Mouse (Mus musculus) limb, embryonic 12.5 days (tissue): Measurements from ENCODE around the gene Hrh1. TPM values are rescaled to one million over a fixed set of nuclear protein-coding genes. Genes with fewer than 3 reads are reported as not detected.

Source experiments
- ATAC-seq: fragments of 200-750 bp; cut with Nextera tagmentation; 2 replicates; pipeline ENCODE4 v1.8.0; 2017; ENCODE audit warnings: low read depth, moderate TSS enrichment; ENCODE audit not compliant: insufficient number of reproducible peaks, insufficient read depth, low FRiP score, low TSS enrichment
- H3K27ac ChIP-seq: fragments of 300-500 bp; sonication (generic); 2 replicates; pipeline ENCODE4 v1.5.1; 2016; ENCODE audit warnings: mild to moderate bottlenecking, moderate library complexity
- H3K27me3 ChIP-seq: fragments of 300-500 bp; sonication (generic); 2 replicates; pipeline ENCODE4 v1.6.1; 2016; ENCODE audit warnings: mild to moderate bottlenecking, moderate library complexity
- H3K36me3 ChIP-seq: fragments of 300-500 bp; sonication (generic); 2 replicates; pipeline ENCODE4 v1.6.1; 2016; ENCODE audit warnings: mild to moderate bottlenecking, moderate library complexity
- H3K4me1 ChIP-seq: fragments of 300-500 bp; sonication (generic); replicated peaks from 2 replicates; pipeline ENCODE4 v1.6.1; 2016
- H3K4me2 ChIP-seq: fragments of 300-500 bp; sonication (generic); 2 replicates; pipeline ENCODE4 v1.6.1; 2016; ENCODE audit warnings: mild to moderate bottlenecking, moderate library complexity
- H3K4me3 ChIP-seq: fragments of 300-500 bp; sonication (generic); replicated peaks from 2 replicates; pipeline ENCODE4 v1.5.1; 2016; ENCODE audit warnings: mild to moderate bottlenecking
- H3K9ac ChIP-seq: fragments of 300-500 bp; sonication (generic); replicated peaks from 2 replicates; pipeline ENCODE4 v1.6.1; 2016; ENCODE audit warnings: mild to moderate bottlenecking, moderate library complexity
- H3K9me3 ChIP-seq: fragments of 300-500 bp; sonication (generic); 2 replicates; pipeline ENCODE4 v1.6.1; 2016; ENCODE audit warnings: mild to moderate bottlenecking, moderate library complexity
- WGBS: fragments of 180-500 bp; shearing (Covaris S2); methylation state at CpG from one replicate; pipeline ENCODE4 v1.1.7; 2016; 5-methylcytosine and 5-hydroxymethylcytosine counted together
- polyA plus RNA-seq: library from polyadenylated mRNA; unstranded; fragments of >200 nt; fragmentation: Nextera tagmentation; extraction: Ambion mirVana; gene quantifications from 2 replicates; pipeline ENCODE4 v1.2.1, GENCODE M21; 2016

Gene Hrh1
- 0.11 TPM in 1 of 2 replicates, not detected in the other for polyA plus RNA-seq

- H3K4me1 ChIP-seq, result peaks cover 9% of the 10 kb centered on the region
- ATAC-seq, result no peak
- peaks cover 89% of the 10 kb centered on the region for H3K27me3 ChIP-seq
- H3K4me3 ChIP-seq, result peak within 1 kb of the TSS; percentile 55
- no peaks in the 10 kb centered on the region for H3K36me3 ChIP-seq
- no peak within 1 kb of the TSS for H3K27ac ChIP-seq
- H3K9me3 ChIP-seq, result peaks cover 8% of the 10 kb centered on the region
- H3K9ac ChIP-seq, result peak within 1 kb of the TSS; percentile 54
- under 1% methylated on average over 52 of the region's 56 CpGs for WGBS
- H3K4me2 ChIP-seq, result peak within 1 kb of the TSS; percentile 97
Measured at GRCm38 (mm10) chr6:114397691-114398217, at the start of gene Hrh1. Hrh1 (plus strand) TSS chr6:114397936.

- Histone ChIP-seq H3K4me1 (no peaks in the 10 kb centered on the region), H3K4me2 (no peak overlapping the region), H3K27ac (no peak overlapping the region), H3K9ac (no peak overlapping the region), H3K36me3 (no peaks in the 10 kb centered on the region), H3K27me3 (no peaks in the 10 kb centered on the region), H3K4me3 (no peak overlapping the region), H3K9me3 (no peaks in the 10 kb centered on the region)
- WGBS, result 76% methylated on average over 4 of the region's 4 CpGs
- ATAC-seq, result no peak
Measured at GRCm38 (mm10) chr6:114354635-114355034, 43.1 kb upstream of the Hrh1 start.

- H3K4me1 ChIP-seq, result no peaks in the 10 kb centered on the region
- H3K27ac ChIP-seq, result no peak overlapping the region
- 76% methylated on average over 3 of the region's 3 CpGs for WGBS
- ATAC-seq, result no peak
- no peaks in the 10 kb centered on the region for H3K36me3 ChIP-seq
- no peak overlapping the region for H3K9ac ChIP-seq
- no peaks in the 10 kb centered on the region for H3K27me3 ChIP-seq
- no peak overlapping the region for H3K4me3 ChIP-seq
- H3K9me3 ChIP-seq, result no peaks in the 10 kb centered on the region
- no peak overlapping the region for H3K4me2 ChIP-seq
Measured at GRCm38 (mm10) chr6:114358171-114358570, 39.6 kb upstream of the Hrh1 start.

DNA sequence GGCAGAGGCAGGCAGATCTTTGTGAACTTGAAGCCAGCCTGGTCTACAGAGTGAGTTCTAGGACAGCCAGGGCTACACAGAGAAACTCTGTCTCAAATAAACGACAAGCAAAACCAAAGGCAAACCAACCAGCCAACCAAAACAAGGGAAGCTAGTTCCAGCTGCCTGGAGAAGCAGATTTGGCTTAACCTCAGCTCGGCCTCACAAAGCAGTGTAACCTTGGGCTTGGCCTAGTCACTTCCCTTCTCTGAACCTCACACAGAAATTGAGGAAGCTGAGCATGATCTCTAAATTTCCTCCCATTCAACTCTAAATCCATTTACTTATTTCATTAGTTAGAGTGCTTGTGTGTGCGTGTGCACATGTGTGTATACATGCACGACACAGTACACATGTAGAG is 35.4 kb upstream of the Hrh1 start:
- Histone ChIP-seq H3K36me3 (no peaks in the 10 kb centered on the region), H3K4me2 (no peak overlapping the region), H3K9me3 (no peaks in the 10 kb centered on the region), H3K9ac (no peak overlapping the region), H3K4me1 (no peaks in the 10 kb centered on the region), H3K27ac (no peak overlapping the region), H3K27me3 (no peaks in the 10 kb centered on the region; the same call in 1 of the 2 replicates), H3K4me3 (no peak overlapping the region)
- WGBS, result 79% methylated on average over 4 of the region's 4 CpGs
- no peak for ATAC-seq

- Histone ChIP-seq H3K27ac (no peak overlapping the region), H3K27me3 (peaks cover under 1% of the 10 kb centered on the region), H3K36me3 (no peaks in the 10 kb centered on the region), H3K4me2 (no peak overlapping the region), H3K4me1 (no peaks in the 10 kb centered on the region), H3K9ac (no peak overlapping the region), H3K9me3 (no peaks in the 10 kb centered on the region), H3K4me3 (no peak overlapping the region)
- no peak for ATAC-seq
- 85% methylated on average over 8 of the region's 8 CpGs for WGBS
Measured at GRCm38 (mm10) chr6:114363740-114364139, 34.0 kb upstream of the Hrh1 start.

- Histone ChIP-seq H3K4me3 (no peak overlapping the region), H3K36me3 (no peaks in the 10 kb centered on the region), H3K27me3 (peaks cover 5% of the 10 kb centered on the region), H3K9ac (no peak overlapping the region), H3K4me2 (no peak overlapping the region), H3K4me1 (no peaks in the 10 kb centered on the region), H3K27ac (no peak overlapping the region), H3K9me3 (no peaks in the 10 kb centered on the region)
- no peak for ATAC-seq
- 75% methylated on average over 5 of the region's 5 CpGs for WGBS
Measured at GRCm38 (mm10) chr6:114364734-114365133, 33.0 kb upstream of the Hrh1 start.

GRCm38 (mm10) chr6:114366191-114366590 is 31.5 kb upstream of the Hrh1 start:
- ATAC-seq, result no peak
- Histone ChIP-seq H3K4me3 (no peak overlapping the region), H3K36me3 (no peaks in the 10 kb centered on the region), H3K27ac (no peak overlapping the region), H3K27me3 (peaks cover 5% of the 10 kb centered on the region), H3K4me1 (no peaks in the 10 kb centered on the region), H3K9ac (no peak overlapping the region), H3K9me3 (no peaks in the 10 kb centered on the region), H3K4me2 (no peak overlapping the region)
- WGBS, result 63% methylated on average over 5 of the region's 5 CpGs

- 62% methylated on average over 6 of the region's 6 CpGs for WGBS
- H3K4me1 ChIP-seq, result no peaks in the 10 kb centered on the region
- H3K4me2 ChIP-seq, result no peak overlapping the region
- H3K27ac ChIP-seq, result no peak overlapping the region
- no peak overlapping the region for H3K9ac ChIP-seq
- H3K36me3 ChIP-seq, result no peaks in the 10 kb centered on the region
- H3K4me3 ChIP-seq, result no peak overlapping the region
- no peak for ATAC-seq
- no peaks in the 10 kb centered on the region for H3K9me3 ChIP-seq
- H3K27me3 ChIP-seq, result peaks cover 9% of the 10 kb centered on the region
Measured at GRCm38 (mm10) chr6:114367681-114368080, 30.1 kb upstream of the Hrh1 start.

- Histone ChIP-seq H3K36me3 (no peaks in the 10 kb centered on the region), H3K4me2 (no peak overlapping the region), H3K9ac (no peak overlapping the region), H3K4me3 (no peak overlapping the region), H3K9me3 (no peaks in the 10 kb centered on the region), H3K27ac (no peak overlapping the region), H3K27me3 (peaks cover 9% of the 10 kb centered on the region), H3K4me1 (no peaks in the 10 kb centered on the region)
- no peak for ATAC-seq
- WGBS, result 79% methylated on average over 6 of the region's 6 CpGs
Measured at GRCm38 (mm10) chr6:114368196-114368595, 29.5 kb upstream of the Hrh1 start.

DNA sequence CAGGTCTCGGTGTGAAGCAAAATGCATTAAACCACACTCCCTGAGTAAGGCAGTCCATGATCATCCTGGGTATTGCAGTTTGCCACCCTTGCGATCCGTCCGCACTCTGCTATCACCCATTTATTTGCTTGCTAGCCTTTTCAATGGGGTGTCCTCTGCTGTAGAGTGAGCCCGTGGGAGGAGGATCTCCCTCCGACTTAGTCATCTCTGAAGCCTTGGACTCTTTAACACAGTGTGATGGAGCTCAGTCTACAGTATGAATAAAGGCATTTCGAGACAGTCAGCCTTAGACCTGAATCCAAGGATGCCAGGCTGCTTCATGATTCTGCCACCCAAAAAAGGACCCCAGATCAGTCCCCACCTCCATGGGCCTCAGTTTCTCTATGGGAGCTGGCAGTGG is 25.0 kb upstream of the Hrh1 start:
- H3K36me3 ChIP-seq, result no peaks in the 10 kb centered on the region
- H3K27ac ChIP-seq, result no peak overlapping the region
- no peak overlapping the region for H3K4me2 ChIP-seq
- no peak overlapping the region for H3K9ac ChIP-seq
- WGBS, result 90% methylated on average over 7 of the region's 7 CpGs
- no peak overlapping the region for H3K4me3 ChIP-seq
- peaks cover 11% of the 10 kb centered on the region for H3K27me3 ChIP-seq
- H3K4me1 ChIP-seq, result no peaks in the 10 kb centered on the region
- no peak for ATAC-seq
- no peaks in the 10 kb centered on the region; the same call in 1 of the 2 replicates for H3K9me3 ChIP-seq

DNA sequence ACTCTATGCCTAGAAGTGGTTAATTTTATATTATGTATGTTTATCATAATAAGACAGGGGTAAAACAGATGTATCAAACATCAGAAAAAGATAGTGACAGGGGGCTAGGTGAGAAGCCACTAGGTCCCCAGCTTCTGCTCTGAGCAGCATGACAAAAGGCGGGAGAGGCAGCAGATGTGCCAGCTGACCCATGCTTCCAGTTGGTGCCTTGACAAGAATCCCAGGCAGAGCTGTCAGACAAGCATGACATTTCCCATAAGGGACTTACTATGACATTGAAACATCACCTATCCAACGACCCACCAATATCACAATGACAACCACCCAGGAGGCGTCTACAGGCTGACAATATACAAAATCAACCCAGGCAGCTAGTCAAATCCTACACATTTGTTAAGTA is 16.9 kb upstream of the Hrh1 start:
- no peaks in the 10 kb centered on the region for H3K4me1 ChIP-seq
- no peak for ATAC-seq
- H3K4me2 ChIP-seq, result no peak overlapping the region
- H3K27me3 ChIP-seq, result peaks cover 22% of the 10 kb centered on the region
- no peak overlapping the region for H3K4me3 ChIP-seq
- WGBS, result 74% methylated on average over 3 of the region's 3 CpGs
- no peak overlapping the region for H3K9ac ChIP-seq
- no peaks in the 10 kb centered on the region; the same call in 1 of the 2 replicates for H3K9me3 ChIP-seq
- H3K27ac ChIP-seq, result no peak overlapping the region
- H3K36me3 ChIP-seq, result no peaks in the 10 kb centered on the region

GRCm38 (mm10) chr6:114387320-114387719 is 10.4 kb upstream of the Hrh1 start:
- WGBS, result 61% methylated on average over 6 of the region's 6 CpGs
- no peaks in the 10 kb centered on the region for H3K36me3 ChIP-seq
- peaks cover 34% of the 10 kb centered on the region for H3K27me3 ChIP-seq
- no peaks in the 10 kb centered on the region for H3K9me3 ChIP-seq
- H3K4me3 ChIP-seq, result no peak overlapping the region
- no peak overlapping the region for H3K27ac ChIP-seq
- H3K4me1 ChIP-seq, result no peaks in the 10 kb centered on the region
- H3K4me2 ChIP-seq, result no peak overlapping the region
- no peak for ATAC-seq
- no peak overlapping the region for H3K9ac ChIP-seq
